Mouse (Mus musculus) lung, embryonic 15.5 days (tissue): ENCODE results near the gene Gpatch1. TPM values are rescaled to one million over a fixed set of nuclear protein-coding genes. Genes with fewer than 3 reads are reported as not detected.
A peak's percentile ranks its signal among the peaks of the same experiment; 100 is the strongest.
"Not testable (repeated sequence)": the region's sequence is repeated elsewhere in the genome, so short reads cannot be mapped to it uniquely, and the experiment has no call there.

Experiments used
- ATAC-seq: fragments of 200-750 bp; cut with Nextera tagmentation; 2 replicates; pipeline ENCODE4 v1.8.0; 2017; ENCODE audit warnings: moderate number of reproducible peaks, borderline replicate concordance; ENCODE audit not compliant: low FRiP score, low TSS enrichment; ENCODE audit errors: extremely low read depth
- H3K27ac ChIP-seq: fragments of 300-500 bp; sonication (generic); 2 replicates; pipeline ENCODE4 v1.5.1; 2015; ENCODE audit warnings: moderate library complexity, mild to moderate bottlenecking, inconsistent platforms
- H3K27me3 ChIP-seq: fragments of 300-500 bp; sonication (generic); 2 replicates; pipeline ENCODE4 v1.6.1; 2015; ENCODE audit warnings: inconsistent platforms
- H3K36me3 ChIP-seq: fragments of 300-500 bp; sonication (generic); 2 replicates; pipeline ENCODE4 v1.6.1; 2015; ENCODE audit warnings: inconsistent platforms
- H3K4me1 ChIP-seq: fragments of 300-500 bp; sonication (generic); 2 replicates; pipeline ENCODE4 v1.6.1; 2015; ENCODE audit warnings: inconsistent platforms
- H3K4me2 ChIP-seq: fragments of 300-500 bp; sonication (generic); 2 replicates; pipeline ENCODE4 v1.6.1; 2015; ENCODE audit warnings: inconsistent platforms, mild to moderate bottlenecking, moderate library complexity
- H3K4me3 ChIP-seq: fragments of 300-500 bp; sonication (generic); 2 replicates; pipeline ENCODE4 v1.5.1; 2015; ENCODE audit warnings: mild to moderate bottlenecking, inconsistent platforms
- H3K9ac ChIP-seq: fragments of 300-500 bp; sonication (generic); 2 replicates; pipeline ENCODE4 v1.6.1; 2015; ENCODE audit warnings: inconsistent platforms
- H3K9me3 ChIP-seq: fragments of 300-500 bp; sonication (generic); 2 replicates; pipeline ENCODE4 v1.6.1; 2016; ENCODE audit warnings: inconsistent platforms
- WGBS: fragments of 180-500 bp; shearing (Covaris S2); methylation state at CpG from one replicate; pipeline ENCODE4 v1.1.7; 2015; 5-methylcytosine and 5-hydroxymethylcytosine counted together
- polyA plus RNA-seq: library from polyadenylated mRNA; unstranded; fragments of >200 nt; fragmentation: Nextera tagmentation; extraction: Ambion mirVana; gene quantifications from 2 replicates; pipeline ENCODE4 v1.2.1, GENCODE M21; 2015

Gpatch1 gene
- polyA plus RNA-seq, 1 experiment from 2014 or later: 15.7 TPM

DNA sequence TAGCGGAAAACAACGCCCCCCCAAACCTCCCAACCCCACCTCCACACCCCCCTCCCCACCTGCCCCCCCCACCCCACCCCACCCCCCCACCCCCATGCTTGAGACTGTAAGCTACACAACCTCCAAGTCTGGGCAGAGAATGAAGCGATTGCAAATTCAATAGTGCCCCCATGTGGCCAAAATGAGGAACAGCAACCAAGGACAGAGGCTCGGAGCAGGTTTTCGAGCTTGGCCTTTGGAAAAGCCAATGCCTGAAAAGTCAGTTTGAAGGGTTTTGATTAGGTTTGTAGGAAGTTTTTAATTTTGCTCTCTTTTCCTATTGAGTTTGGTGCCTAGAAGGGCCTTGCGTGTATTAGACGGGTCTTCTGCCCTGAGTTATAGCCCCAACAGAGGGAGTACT, 53.5 kb downstream of the Gpatch1 start:
- Histone ChIP-seq H3K4me1 (peaks cover 3% of the 10 kb centered on the region; the same call in 1 of the 2 replicates), H3K4me3 (no peak overlapping the region), H3K9ac (no peak overlapping the region), H3K9me3 (no peaks in the 10 kb centered on the region), H3K4me2 (no peak overlapping the region), H3K36me3 (no peaks in the 10 kb centered on the region), H3K27ac (no peak overlapping the region), H3K27me3 (no peaks in the 10 kb centered on the region)
- 11% methylated on average over 7 of the region's 7 CpGs for WGBS
- ATAC-seq: no peak

DNA sequence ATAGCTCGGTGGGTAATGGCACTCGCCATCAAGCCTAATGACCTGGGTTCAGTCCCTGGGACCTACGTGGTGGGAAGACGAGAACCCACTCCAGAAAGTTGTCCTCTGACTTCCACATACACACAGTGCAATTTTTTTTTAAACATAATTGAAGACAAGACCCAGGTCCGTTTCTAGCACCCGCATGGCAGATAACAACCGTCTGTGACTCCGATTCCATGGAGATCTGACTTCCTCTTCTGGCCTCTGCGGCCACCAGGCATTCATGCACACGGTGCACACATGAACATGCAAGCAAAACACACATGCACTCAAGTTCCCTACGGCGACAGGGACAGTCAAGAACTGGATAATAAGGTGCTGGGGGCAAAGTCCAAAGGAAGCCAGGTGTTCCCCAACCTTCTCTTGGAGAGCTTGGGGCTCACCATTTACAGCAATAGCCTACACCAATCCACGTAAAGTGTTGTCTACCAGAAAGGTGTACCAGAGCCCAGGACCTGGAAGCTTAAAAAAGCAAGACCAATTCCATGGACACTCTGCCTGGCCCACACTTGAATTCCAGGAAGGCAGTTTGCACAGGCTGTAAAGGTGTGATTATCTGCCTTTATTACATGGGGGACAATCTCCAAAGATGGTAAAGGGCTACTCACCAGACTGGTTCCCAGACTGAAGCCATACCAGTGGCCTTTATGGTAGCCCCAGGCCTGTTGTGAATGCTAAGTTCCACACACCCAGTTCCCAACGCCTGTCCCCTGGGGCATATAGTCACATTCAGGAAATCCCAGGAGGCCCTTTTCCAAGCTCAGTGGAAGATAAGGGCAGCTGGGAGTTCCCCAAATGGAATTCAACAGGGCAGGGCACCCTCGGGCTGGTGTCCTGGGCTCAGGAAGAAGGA, 54.4 kb downstream of the Gpatch1 start:
- no peaks in the 10 kb centered on the region for H3K27me3 ChIP-seq
- no peaks in the 10 kb centered on the region for H3K9me3 ChIP-seq
- no peaks in the 10 kb centered on the region for H3K36me3 ChIP-seq
- H3K9ac ChIP-seq: no peak overlapping the region
- no peak for ATAC-seq
- WGBS: 73% methylated on average over 15 of the region's 15 CpGs
- no peak overlapping the region for H3K4me2 ChIP-seq
- no peak overlapping the region for H3K4me3 ChIP-seq
- H3K27ac ChIP-seq: no peak overlapping the region
- H3K4me1 ChIP-seq: no peaks in the 10 kb centered on the region

DNA sequence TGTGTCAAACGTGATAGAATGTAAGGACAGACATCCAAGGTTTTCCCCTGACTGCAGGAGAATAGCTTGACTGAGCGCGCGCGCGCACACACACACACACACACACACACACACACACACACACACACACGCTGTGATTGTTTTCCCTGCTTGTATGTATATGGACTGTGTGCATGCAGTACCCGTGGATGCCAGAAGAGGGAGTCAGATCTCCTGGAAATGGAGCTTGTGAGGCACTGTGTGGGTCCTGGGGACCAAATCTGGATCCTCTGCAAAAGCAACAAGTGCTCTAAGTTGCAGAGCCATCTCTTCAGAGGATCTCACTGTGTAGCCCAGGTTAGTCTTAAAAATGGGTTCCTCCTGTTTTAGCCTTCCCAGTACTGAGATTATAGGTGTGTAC, 58.9 kb downstream of the Gpatch1 start:
- Histone ChIP-seq H3K36me3 (no peaks in the 10 kb centered on the region), H3K9ac (no peak overlapping the region), H3K9me3 (no peaks in the 10 kb centered on the region), H3K27me3 (no peaks in the 10 kb centered on the region), H3K27ac (no peak overlapping the region), H3K4me2 (no peak overlapping the region), H3K4me1 (no peaks in the 10 kb centered on the region), H3K4me3 (no peak overlapping the region)
- ATAC-seq: no peak
- 78% methylated on average over 8 of the region's 8 CpGs for WGBS

DNA sequence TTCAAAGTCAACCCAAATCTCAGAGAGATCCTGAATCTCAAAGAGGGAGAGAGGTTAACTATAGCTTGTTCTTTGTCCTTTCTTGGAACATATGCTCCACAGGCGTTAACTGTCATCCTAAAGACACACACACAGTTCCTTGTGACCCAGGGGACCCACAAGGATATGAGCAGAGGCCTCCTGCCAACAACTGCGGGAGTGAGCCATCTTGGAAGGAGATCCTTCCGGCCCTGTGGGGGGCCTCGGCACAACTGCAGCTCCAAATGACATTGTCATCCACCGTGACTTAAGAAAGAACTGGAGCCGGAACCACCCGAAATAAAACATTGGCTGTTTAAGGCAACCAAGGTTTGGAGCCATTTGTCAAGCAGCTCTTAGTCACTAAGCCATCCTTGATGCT, 59.9 kb downstream of the Gpatch1 start:
- H3K9ac ChIP-seq: no peak overlapping the region
- 40% methylated on average over 7 of the region's 7 CpGs for WGBS
- H3K36me3 ChIP-seq: no peaks in the 10 kb centered on the region
- peak; percentile 81; the same call in 1 of the 2 replicates for ATAC-seq
- H3K9me3 ChIP-seq: no peaks in the 10 kb centered on the region
- H3K4me3 ChIP-seq: no peak overlapping the region
- no peaks in the 10 kb centered on the region for H3K4me1 ChIP-seq
- H3K27ac ChIP-seq: peak overlapping the region; percentile 29; the same call in 1 of the 2 replicates
- no peaks in the 10 kb centered on the region for H3K27me3 ChIP-seq
- no peak overlapping the region for H3K4me2 ChIP-seq

DNA sequence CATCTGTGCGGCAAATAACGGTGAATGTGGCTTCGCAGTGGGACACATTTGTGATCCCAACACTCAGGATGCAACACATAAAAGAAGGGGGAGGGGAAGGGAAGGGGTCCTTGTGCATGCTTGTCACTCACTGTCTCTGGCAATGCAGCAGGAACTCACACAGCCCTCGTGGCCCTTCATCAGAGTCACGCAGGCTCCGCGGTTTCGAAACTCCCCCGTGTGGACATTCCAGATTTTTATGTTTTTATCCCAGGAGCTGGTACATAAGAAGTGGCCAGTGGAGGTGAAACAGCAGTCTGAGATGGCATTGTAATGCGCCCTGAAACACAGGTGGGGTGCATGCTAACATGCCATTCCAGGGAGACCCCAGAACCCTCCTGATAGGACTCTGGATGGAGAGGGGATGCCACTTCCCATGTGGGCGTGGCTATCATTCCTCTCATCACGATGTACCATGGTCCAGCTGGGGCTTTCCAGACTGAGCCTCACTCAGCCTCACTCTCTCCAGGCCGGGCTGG, 66.1 kb downstream of the Gpatch1 start:
- Histone ChIP-seq H3K36me3 (no peaks in the 10 kb centered on the region), H3K4me3 (peak overlapping the region; percentile 21; the same call in 1 of the 2 replicates), H3K9me3 (no peaks in the 10 kb centered on the region), H3K27ac (no peak overlapping the region), H3K9ac (no peak overlapping the region), H3K4me1 (peaks cover 3% of the 10 kb centered on the region; the same call in 1 of the 2 replicates), H3K27me3 (no peaks in the 10 kb centered on the region), H3K4me2 (peak overlapping the region; percentile 48)
- WGBS: 8% methylated on average over 13 of the region's 13 CpGs
- ATAC-seq: peak; percentile 65; the same call in 1 of the 2 replicates

DNA sequence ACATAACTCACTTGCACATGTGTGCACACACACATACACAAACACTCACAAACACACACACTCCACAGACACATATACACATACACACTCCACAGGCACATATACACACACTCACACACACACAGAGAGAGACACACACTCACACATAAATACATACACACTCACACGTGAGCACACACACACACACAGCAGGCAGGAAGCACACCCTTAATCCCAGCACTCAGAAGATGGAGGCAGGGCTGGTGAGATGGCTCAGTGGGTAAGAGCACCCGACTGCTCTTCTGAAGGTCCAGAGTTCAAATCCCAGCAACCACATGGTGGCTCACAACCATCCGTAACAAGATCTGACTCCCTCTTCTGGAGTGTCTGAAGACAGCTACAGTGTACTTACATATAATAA, 80.3 kb downstream of the Gpatch1 start:
- H3K9me3 ChIP-seq, H3K27ac ChIP-seq, H3K36me3 ChIP-seq, H3K4me2 ChIP-seq, H3K9ac ChIP-seq, ATAC-seq, H3K27me3 ChIP-seq, H3K4me3 ChIP-seq, H3K4me1 ChIP-seq: not testable (repeated sequence)
- WGBS: 64% methylated on average over 3 of the region's 3 CpGs

DNA sequence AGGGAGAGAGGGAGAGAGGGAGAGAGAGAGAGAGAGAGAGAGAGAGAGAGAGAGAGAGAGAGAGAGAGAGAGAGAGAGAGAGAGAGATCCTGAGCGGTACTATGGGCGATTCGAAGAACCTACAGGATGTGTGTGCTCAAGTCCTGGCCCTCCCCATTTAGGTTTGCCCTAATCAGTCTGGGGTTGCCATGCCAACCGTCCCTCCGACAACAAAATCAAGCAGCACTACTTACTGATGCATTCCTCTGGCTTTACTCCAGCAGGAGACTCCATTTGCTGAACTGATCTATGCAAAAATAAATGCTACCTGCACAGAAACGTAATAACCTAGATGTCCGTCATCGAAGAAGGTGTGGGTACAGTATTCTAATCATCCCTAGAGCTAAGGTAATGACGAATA, 82.9 kb downstream of the Gpatch1 start:
- Histone ChIP-seq H3K36me3 (no peaks in the 10 kb centered on the region), H3K9me3 (no peaks in the 10 kb centered on the region), H3K4me1 (no peaks in the 10 kb centered on the region), H3K4me3 (peak overlapping the region; percentile 68), H3K4me2 (peak overlapping the region; percentile 57), H3K9ac (no peak overlapping the region), H3K27ac (peak overlapping the region; percentile 96), H3K27me3 (no peaks in the 10 kb centered on the region)
- ATAC-seq: peak; percentile 73; the same call in 1 of the 2 replicates
- 17% methylated on average over 9 of the region's 9 CpGs for WGBS

DNA sequence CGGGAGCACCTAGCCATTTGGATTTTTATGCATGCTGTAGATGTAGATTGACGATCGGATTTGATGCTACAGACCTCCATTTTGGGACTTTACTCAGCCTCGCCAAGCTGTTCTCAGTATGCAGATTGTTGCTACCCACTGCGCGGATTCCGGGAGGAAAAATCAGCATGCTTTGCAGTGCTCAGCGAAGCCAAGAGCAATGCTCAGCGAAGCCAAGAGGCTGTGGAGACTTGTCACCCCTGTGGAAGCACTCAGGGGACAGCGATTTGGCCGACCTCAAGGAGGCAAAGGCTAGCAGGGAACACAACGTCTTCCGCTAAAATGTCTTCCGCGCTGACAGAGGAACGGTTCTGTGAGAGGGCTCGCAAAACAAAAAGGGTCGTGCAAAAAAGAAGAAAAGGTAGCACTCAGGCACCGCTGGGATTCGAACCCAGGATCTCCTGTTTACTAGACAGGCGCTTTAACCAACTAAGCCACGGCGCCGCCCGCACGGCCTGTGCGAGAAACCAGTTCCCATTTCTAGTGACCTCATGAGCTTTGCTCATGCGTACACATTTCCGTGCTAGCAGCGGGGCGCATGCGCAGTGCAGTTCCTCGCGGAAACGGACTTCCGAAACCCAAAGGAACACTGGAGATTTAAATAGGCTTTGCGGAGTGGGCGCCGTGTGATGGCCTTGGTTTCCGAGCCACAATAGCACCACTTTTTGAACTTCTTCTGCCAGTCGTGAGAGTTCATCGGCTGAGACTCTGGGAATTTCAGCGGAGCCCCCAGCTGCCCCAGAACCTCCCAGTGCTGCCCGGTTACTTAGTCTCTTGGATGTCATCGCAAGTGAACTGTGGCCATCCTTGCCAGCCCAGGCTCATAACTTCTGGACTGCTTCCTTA, 83.6 kb downstream of the Gpatch1 start:
- Histone ChIP-seq H3K4me3 (peak overlapping the region; percentile 68), H3K9ac (peak overlapping the region; percentile 56), H3K4me1 (no peaks in the 10 kb centered on the region), H3K36me3 (no peaks in the 10 kb centered on the region), H3K27ac (peak overlapping the region; percentile 96), H3K9me3 (no peaks in the 10 kb centered on the region), H3K4me2 (peak overlapping the region; percentile 59), H3K27me3 (no peaks in the 10 kb centered on the region)
- peak; percentile 92 for ATAC-seq
- WGBS: under 1% methylated on average over 45 of the region's 45 CpGs

DNA sequence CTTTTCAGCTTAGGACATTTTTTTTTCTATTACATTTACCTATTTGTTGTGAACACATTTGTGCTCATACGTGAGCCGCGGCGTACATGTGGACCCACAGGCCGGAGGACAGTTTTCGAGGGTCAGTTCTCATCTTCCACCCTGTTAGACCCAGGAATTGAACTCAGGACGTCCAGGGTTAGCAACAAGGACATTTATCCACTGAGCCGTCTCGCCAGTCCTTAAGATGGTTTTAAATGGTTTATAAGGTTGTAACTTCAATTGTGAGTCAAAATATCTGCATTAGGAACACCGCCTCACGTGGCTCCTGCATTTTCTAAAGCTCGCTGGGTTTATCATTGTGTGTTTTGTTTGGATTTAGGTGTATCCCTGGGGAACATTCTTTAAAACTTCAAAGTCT, 84.4 kb downstream of the Gpatch1 start:
- Histone ChIP-seq H3K4me3 (peak overlapping the region; percentile 68), H3K9ac (peak overlapping the region; percentile 53; the same call in 1 of the 2 replicates), H3K9me3 (no peaks in the 10 kb centered on the region), H3K27ac (peak overlapping the region; percentile 90), H3K27me3 (no peaks in the 10 kb centered on the region), H3K4me1 (no peaks in the 10 kb centered on the region), H3K4me2 (peak overlapping the region; percentile 59), H3K36me3 (no peaks in the 10 kb centered on the region)
- no peak for ATAC-seq
- WGBS: 42% methylated on average over 12 of the region's 12 CpGs

DNA sequence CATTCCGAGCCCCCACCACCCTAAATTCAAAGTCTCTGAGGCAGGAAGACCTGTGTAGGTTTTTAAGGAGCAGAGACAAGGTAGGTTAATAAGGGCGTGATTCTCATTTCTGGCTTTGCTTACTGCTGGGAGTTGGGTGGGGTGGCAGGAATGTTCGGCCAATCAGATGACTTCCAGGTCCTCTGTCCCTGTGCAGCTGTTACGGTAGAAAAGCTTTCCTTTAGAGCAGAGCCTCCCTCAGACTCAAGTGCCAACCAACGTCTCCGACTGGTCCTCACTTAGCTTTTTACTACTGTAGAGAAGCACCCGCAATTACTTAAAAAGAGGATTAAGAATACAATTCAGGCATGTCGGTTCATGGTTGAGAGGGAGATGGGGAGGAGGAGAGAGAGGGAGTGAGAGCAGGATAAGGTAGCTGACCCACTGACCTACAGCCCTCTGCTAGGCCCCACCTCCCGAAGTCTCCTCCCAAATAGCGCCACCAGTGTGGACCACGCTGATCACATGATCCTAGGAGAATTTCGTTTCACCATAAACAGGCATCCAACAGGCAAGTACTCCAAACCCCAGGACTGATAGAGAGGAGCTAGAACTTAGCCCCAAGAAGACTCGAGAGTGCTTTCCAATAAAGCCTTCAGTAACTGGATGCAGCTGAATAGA, 85.3 kb downstream of the Gpatch1 start:
- H3K4me2 ChIP-seq: no peak overlapping the region
- no peaks in the 10 kb centered on the region for H3K9me3 ChIP-seq
- ATAC-seq: no peak
- no peak overlapping the region for H3K27ac ChIP-seq
- no peak overlapping the region for H3K9ac ChIP-seq
- 35% methylated on average over 13 of the region's 13 CpGs for WGBS
- H3K36me3 ChIP-seq: no peaks in the 10 kb centered on the region
- H3K4me3 ChIP-seq: no peak overlapping the region
- no peaks in the 10 kb centered on the region for H3K27me3 ChIP-seq
- H3K4me1 ChIP-seq: no peaks in the 10 kb centered on the region

DNA sequence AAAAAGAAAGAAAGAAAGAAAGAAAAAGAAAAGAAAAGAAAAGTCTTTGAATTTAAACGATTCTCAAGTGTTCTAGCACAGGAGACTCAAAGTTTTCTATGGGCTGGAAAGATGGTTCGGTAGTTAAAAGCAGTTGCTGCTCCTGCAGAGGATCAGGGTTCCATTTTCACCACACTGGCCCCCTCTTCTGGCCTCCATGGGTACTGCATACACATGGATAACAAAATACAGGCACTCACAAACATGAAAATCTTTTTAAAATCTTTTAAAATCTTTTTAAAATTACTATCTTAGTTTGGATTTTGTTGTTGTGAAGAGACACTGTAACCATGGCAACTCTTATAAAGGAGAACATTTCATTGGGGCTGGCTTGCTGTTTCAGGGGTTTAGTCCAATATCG, 87.9 kb downstream of the Gpatch1 start:
- no peaks in the 10 kb centered on the region for H3K4me1 ChIP-seq
- H3K4me3 ChIP-seq: no peak overlapping the region
- whole genome bisulfite sequencing: 72% methylated on average over 3 of the region's 3 CpGs
- no peak overlapping the region for H3K27ac ChIP-seq
- no peaks in the 10 kb centered on the region for H3K36me3 ChIP-seq
- H3K4me2 ChIP-seq: no peak overlapping the region
- no peak for ATAC-seq
- H3K9me3 ChIP-seq: no peaks in the 10 kb centered on the region
- H3K27me3 ChIP-seq: no peaks in the 10 kb centered on the region
- H3K9ac ChIP-seq: no peak overlapping the region
